Comparison of ENCODE assay signal across 9 mouse cellular contexts in genomic region chr7:86211345-86211744, GRCm38 (mm10). TPM values are rescaled to one million over a fixed set of nuclear protein-coding genes. Genes with fewer than 3 reads are reported as not detected.
DNase-seq lines count a peak whose midpoint lies in the region; ATAC-seq and TF ChIP-seq lines count a peak whose summit lies in the region.
"Had no signal": no experiment of that assay in that cellular context is flagged by ENCODE, and none has a peak within 500 bp of the region (broad histone marks: within the 10 kb centered on the region; RNA-seq: fewer than 3 reads in every experiment).

No protein-coding gene starts in this region.

- peak; percentile 18 for DNase-seq in liver, adult 2 months (ENCODE audit: extremely low read depth, low read depth, low spot score)
- peak; percentile 42 for DNase-seq in adrenal gland, postnatal 14 days
- DNase-seq in retina, adult 2 months (ENCODE audit: low read depth, low spot score): peak; percentile 16
- DNase-seq in gastrocnemius, adult 2 months: no peak
- DNase-seq in spleen, adult 12 weeks (ENCODE audit: low spot score): no peak
- DNase-seq: gastrocnemius, postnatal 36 days; left cerebral cortex, postnatal 4 days had no signal

- no peak; the same call in 1 of the 2 replicates for TF ChIP-seq CTCF in liver, adult 2 months (IDR thresholded peaks at IDR 0.05; ENCODE audit: low read depth, low read length)
- no peak for TF ChIP-seq CTCF in gastrocnemius, adult 2 months (IDR thresholded peaks at IDR 0.05)

- no peak for ATAC-seq in liver, embryonic 12.5 days
- ATAC-seq in hindbrain, embryonic 13.5 days (ENCODE audit: low FRiP score): peak; percentile 80; the same call in 1 of the 2 replicates

- no peak overlapping the region for H3K9ac ChIP-seq in liver, adult 2 months (ENCODE audit: low read depth, low read length)
- H3K9ac ChIP-seq in liver, embryonic 12.5 days: no peak overlapping the region
- H3K9ac ChIP-seq in hindbrain, embryonic 13.5 days: no peak overlapping the region

- H3K36me3 ChIP-seq in liver, adult 2 months (ENCODE audit: control insufficient read depth, insufficient read depth, low read length): no peaks in the 10 kb centered on the region
- no peaks in the 10 kb centered on the region for H3K36me3 ChIP-seq in liver, embryonic 12.5 days
- no peaks in the 10 kb centered on the region for H3K36me3 ChIP-seq in hindbrain, embryonic 13.5 days

- no peaks in the 10 kb centered on the region for H3K27me3 ChIP-seq in liver, adult 2 months (ENCODE audit: control insufficient read depth, insufficient read depth, low read length)
- no peaks in the 10 kb centered on the region for H3K27me3 ChIP-seq in liver, embryonic 12.5 days (replicated peaks)
- H3K27me3 ChIP-seq in hindbrain, embryonic 13.5 days: no peaks in the 10 kb centered on the region

- no peaks in the 10 kb centered on the region for H3K9me3 ChIP-seq in liver, embryonic 12.5 days (replicated peaks)
- H3K9me3 ChIP-seq in hindbrain, embryonic 13.5 days: no peaks in the 10 kb centered on the region

- no peak overlapping the region for H3K4me2 ChIP-seq in liver, embryonic 12.5 days
- H3K4me2 ChIP-seq in hindbrain, embryonic 13.5 days: no peak overlapping the region

- H3K27ac ChIP-seq in liver, adult 2 months (replicated peaks; ENCODE audit: insufficient read depth, low read depth, low read length): no peak overlapping the region
- H3K27ac ChIP-seq in liver, embryonic 12.5 days: no peak overlapping the region
- no peak overlapping the region for H3K27ac ChIP-seq in hindbrain, embryonic 13.5 days
- H3K27ac ChIP-seq in gastrocnemius, adult 2 months: no peak overlapping the region

- no peak for TF ChIP-seq POLR2A in liver, adult 2 months (IDR thresholded peaks at IDR 0.05; ENCODE audit: extremely low read depth, insufficient read depth, low read length)

- intact Hi-C loops in gastrocnemius, adult 2 months (cut with DNase I): no loop called here

- H3K4me3 ChIP-seq in liver, adult 2 months (ENCODE audit: insufficient read depth, low read depth, low read length): no peak overlapping the region
- H3K4me3 ChIP-seq in liver, embryonic 12.5 days: no peak overlapping the region
- H3K4me3 ChIP-seq in hindbrain, embryonic 13.5 days: no peak overlapping the region
- H3K4me3 ChIP-seq in gastrocnemius, adult 2 months: no peak overlapping the region

- no peaks in the 10 kb centered on the region for H3K79me2 ChIP-seq in liver, adult 2 months (ENCODE audit: control insufficient read depth, insufficient read depth, low read length)

- H3K4me1 ChIP-seq in liver, adult 2 months (ENCODE audit: control insufficient read depth, insufficient read depth, low read length): no peaks in the 10 kb centered on the region
- no peaks in the 10 kb centered on the region for H3K4me1 ChIP-seq in liver, embryonic 12.5 days
- H3K4me1 ChIP-seq in hindbrain, embryonic 13.5 days (replicated peaks): no peaks in the 10 kb centered on the region

RNA-seq across cellular contexts. Expression of gene Vmn2r76, which starts 34.8 kb away (rescaled TPM):
- total RNA-seq in liver, adult 2 months (2014; rRNA removed): not detected in 2 replicates
- polyA plus RNA-seq in liver, adult 2 months (2012; rRNA removed): not detected in 2 replicates
- not detected in 2 replicates for polyA plus RNA-seq in liver, embryonic 12.5 days (2016; fragmentation: Nextera tagmentation; extraction: Ambion mirVana)
- not detected in 2 replicates for total RNA-seq in adrenal gland, postnatal 14 days (2021)
- polyA plus RNA-seq in hindbrain, embryonic 13.5 days (2015; fragmentation: Nextera tagmentation; extraction: Ambion mirVana): not detected in 2 replicates
- total RNA-seq in gastrocnemius, adult 2 months (2021): not detected
- total RNA-seq: gastrocnemius, postnatal 36 days; left cerebral cortex, postnatal 4 days had no signal

RNA-seq across cellular contexts. Expression of gene Vmn2r75, which starts 39.8 kb away (rescaled TPM):
- total RNA-seq in liver, adult 2 months (2014; rRNA removed): not detected in 2 replicates
- not detected in 2 replicates for polyA plus RNA-seq in liver, adult 2 months (2012; rRNA removed)
- polyA plus RNA-seq in liver, embryonic 12.5 days (2016; fragmentation: Nextera tagmentation; extraction: Ambion mirVana): not detected in 2 replicates
- total RNA-seq in adrenal gland, postnatal 14 days (2021): not detected in 2 replicates
- not detected in 2 replicates for polyA plus RNA-seq in hindbrain, embryonic 13.5 days (2015; fragmentation: Nextera tagmentation; extraction: Ambion mirVana)
- total RNA-seq in gastrocnemius, adult 2 months (2021): not detected
- total RNA-seq: gastrocnemius, postnatal 36 days; left cerebral cortex, postnatal 4 days had no signal

Comparison
In these comparisons a context has a peak if more than half of its experiments do, and no peak if none do; other contexts are left out.
1. DNase-seq: peak in liver, adult 2 months (single experiment), adrenal gland, postnatal 14 days (single experiment) and retina, adult 2 months (single experiment); none in gastrocnemius, adult 2 months (single experiment) and spleen, adult 12 weeks (single experiment).